Mouse (Mus musculus) 3T3-L1 (cell line): ENCODE data around the gene Clec10a.

ENCODE experiments used
- DNase-seq: peaks from one replicate; pipeline ENCODE4 v3.0.0-alpha.2; 2015; ENCODE audit warnings: low read depth, low spot score

Clec10a gene

DNA sequence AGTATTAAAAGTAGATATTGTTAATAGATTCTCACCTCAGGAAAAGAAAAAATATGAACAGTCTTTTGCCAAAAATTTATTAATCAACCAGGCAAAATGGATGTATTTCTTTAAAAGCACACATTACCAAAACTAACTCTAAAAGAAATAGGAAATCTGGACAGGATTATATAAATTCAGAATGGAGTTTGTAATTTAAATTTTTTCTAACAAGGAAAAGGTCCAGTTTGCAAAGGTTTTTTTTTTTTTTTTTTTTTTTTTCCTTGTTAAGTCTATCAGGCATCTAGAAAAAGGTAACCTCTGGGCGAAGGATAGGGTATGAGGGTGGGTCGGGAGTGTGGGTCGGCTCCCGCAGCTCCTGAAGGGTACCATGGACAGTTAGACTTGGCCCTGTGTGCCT, 24.5 kb downstream of the Clec10a start:
- no peak for DNase-seq

DNA sequence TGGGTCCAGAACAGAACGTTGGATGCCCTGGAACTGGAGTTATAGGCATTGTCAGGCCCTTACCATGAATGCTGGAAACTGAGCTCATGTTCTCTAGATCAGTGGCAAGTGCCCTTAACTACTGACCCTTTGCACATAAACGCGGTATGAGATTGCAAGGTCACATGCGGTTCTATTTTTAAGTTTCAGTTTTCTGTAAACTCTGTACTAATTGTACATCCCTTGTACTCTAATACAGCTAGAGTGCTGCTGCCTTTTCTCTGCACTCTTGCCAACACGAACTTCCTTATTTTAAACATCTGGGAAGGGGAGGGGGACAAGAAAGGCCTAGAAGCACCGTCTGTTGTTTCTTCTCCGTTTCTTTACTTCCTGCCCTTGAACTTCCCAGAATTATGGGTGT, 29.1 kb downstream of the Clec10a start:
- DNase-seq = no peak

DNA sequence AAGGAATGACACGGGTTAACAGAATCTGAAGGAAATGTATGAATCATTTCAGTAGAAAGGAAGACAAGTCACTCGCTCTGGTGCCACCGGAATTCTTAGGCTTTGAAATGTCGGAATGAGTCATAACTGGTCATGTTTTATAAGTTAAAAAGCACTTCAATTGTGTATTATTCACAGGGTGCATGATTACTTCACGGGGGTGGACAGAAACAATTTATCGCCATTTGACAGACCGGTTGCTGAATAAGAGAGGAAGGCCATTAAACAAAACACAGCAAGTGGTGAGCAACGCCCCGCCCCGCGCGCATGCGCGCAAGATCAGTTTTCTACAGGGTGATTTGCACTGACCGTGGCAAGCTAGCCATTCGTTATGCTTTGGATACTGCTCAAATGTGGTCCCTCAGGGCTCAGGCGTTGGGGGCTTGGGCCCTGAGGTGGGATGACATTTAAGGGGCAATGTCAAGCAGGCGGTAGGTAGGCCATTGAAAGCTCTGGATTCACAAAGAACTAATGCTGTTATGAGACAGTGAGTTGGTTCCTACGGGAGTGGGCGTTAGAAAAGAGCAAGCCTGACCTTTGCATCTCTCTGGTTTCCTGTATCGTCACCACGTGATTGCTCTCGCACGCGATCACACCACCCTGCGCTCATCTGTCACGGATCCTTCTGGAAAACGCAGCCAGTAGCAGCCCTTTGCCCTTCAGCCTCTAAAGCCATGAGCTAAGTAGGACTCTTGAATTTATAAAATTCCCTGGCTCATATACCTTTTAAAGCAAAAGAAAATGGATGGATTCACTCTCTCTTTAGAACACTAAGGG, 33.5 kb downstream of the Clec10a start:
- peak; percentile 96 for DNase-seq

DNA sequence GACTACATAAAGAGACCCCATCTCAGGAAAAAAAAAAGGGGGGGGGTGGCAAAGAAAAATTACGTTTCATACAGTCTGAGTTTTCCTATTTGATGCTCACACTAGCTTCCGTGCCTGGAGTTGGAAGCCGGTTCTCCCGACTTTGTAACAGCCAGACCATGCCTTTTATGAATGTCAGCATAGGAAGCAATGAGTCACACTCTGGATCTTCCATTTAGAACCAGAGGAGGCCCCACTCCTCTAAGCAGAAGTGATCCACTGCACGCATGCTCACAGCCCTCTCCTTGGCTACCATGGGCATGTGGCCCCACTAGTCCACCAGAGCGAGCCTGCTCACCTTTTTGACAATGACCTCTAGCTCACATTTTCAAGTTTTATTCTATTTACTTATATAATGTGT, 35.2 kb downstream of the Clec10a start:
- peak; percentile 67 for DNase-seq

DNA sequence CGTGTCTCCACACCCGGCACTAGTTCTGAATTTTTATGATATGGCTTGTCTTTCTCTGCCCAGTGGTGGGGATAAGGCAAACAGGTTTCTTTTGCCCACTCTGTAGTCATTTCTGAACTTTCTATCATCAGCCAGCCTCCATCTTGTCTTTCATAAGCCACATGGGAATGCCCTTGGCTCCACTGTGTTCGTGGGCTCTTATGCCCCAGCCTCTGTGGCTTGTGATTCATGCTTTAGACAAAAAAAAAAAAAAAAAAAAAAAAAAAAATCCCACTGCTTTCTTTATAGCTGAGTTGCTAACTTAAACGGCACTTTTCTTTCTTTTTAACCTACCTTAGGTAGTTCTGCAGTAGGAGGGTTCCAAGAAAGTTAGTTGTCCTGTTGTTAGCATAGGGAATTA, 36.2 kb downstream of the Clec10a start:
- peak; percentile 89 for DNase-seq

DNA sequence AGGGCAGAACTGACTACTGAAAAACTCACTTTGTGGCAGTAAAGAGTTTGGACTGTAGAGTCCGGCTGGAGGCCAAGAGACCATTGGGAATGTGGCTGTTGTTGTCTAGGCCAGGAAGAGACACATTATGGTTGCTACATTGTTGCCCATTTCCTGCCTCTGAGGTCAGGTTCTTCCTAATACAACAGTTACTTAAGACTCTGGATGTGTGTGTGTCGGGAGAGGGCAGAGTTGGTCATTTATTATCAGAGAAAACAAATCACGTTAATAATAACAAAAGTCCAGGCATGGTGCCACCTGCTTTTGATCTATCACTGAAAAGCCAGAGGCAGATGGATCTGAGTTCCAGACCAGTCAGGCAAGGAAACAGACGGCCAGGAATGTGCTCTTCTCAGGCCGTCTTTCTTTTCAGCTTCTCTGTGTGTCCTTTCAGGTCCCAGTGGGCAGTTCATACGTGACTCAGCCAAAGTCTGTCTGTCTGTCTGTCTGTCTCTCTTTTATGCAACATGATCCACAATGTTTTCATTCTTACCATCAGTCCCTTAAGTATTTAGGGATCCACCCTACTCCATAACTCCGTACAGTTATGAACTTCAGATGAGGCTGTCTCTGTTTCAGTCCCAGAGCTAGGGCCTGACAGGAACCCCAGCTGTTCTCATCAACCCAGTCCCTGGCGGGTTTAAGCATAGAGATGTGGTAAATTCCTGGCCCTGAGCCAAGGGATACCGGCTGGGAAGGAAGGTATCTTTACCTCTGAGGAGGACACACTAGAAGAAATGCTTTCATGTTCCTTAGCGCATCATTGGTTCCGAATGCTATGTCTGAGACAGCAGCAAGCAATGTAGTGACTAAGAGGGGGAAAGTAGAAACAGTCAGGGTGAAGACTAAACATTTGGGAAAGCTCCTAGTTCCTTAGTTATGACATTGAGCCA, 37.6 kb downstream of the Clec10a start:
- DNase-seq = peak; percentile 83

DNA sequence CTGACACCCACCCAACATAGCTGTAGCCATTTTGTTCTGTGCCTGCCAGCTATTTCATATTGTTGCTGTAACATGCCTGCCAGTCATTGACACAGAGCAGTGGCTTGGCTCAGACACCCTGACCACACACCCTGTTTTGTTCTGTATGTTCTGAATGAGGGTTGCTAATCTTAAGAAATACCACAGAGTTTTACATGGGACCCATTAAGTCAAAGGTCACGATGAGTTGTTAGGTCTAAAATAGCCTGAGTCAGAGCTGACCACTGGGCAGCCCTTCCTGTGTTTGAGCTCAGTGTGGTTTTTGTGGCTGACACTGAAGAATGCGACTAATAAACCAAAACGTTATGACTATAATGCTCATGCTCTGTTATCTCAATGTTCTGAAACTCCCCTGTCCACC, 42.3 kb downstream of the Clec10a start:
- DNase-seq = peak; percentile 99

DNA sequence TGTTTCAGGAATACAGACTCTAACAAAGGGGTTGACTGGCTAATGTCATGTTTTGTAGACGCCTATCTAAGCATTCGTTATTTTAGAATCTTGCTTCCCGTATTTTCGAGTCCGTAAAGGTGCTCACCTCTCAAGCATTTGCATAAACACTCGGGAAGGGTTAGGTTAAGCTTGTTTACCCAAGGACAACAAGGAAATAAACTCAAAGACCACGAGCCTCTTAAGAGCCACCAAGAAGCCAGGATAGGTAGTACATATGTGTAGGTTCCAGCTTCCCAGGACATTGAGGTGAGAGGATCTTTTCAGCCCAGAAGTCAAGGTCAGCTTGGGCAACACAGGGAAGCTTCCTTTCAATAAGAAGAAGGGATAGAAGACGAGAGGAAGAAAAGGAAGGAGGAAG, 43.1 kb downstream of the Clec10a start:
- no peak for DNase-seq

DNA sequence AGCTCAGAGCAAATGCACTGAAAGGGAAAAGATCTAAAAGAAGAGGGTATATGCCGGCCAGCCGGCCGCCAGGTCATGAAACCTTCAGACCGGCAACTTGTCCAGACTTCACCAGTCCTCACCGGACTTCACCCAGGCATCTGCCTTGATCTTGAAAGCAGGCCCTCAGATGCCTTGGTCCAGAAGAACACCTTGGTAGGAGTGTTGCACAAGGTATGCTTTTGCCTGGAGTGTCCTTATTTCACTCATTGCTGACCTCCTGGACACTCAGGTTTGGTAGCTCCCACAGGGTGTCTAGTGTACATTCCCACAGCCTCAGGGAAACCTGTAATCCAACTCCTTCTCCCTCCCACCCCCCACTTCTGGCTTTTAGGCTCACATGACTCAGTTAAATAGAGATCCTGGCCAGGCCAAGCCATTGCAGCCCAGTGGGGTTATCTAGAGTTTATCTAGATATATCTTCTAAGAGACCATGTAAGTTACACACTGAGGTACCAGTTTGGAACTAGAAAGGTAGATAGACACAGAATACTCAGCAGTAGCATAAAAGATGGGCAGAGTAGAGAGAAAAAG, 44.1 kb downstream of the Clec10a start:
- peak; percentile 45 for DNase-seq

DNA sequence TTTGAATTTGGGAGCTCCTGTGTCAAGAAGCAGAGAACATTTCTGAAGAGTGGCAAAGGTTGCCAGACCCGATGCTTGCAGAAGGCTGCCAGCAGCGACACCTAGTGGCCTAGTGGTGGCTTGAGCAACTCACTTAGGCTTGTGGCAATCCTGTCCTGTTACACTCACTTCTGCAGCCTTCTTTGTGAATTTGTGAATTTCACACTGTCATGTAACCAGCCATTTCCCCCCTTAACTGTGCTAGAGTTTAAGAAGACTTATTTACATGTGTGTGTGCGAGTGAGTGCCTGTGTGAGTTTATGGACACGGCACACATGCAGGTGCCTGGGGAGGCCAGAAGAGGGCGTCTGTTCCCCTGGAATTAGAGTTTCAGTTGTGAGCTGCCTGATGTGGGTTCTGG, 45.7 kb downstream of the Clec10a start:
- peak; percentile 92 for DNase-seq

DNA sequence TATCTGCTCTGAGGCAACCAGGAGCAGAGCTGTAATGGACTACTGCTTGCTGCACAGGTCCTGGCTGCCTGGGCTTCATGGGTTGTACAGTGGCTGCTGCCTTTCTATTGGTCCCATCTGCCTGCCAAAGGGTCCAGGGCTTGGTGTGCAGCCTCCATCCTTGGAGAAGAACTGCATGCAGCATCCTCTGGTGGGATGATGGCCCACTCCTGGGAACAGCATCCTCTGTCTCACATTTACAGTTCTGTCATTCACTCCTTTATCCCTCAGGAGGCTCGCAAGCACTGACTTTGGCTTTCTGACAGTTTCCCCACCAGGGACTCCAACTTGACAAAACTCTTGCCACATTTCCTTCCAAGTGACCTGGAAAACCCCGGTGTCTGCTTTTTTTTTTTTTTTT, 50.8 kb downstream of the Clec10a start:
- no peak for DNase-seq

DNA sequence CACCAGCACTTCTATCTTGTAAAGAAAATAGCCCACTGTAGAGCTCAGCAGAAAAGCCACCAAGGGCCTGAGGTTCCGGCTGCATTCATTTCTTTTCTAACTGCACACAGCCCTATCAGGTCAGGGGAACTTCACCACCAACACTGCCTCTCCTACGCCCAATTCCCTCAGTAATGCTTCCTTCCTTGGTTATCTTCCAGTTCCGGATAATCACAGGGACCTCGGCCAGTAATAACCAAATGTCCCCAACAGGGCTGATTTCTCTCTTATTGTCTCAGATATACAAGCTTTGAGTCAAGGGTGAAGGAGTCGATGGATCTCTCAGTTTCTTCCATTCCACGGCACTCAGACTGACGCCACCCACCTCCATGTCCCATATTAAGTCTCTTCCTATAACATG, 51.3 kb downstream of the Clec10a start:
- no peak for DNase-seq

DNA sequence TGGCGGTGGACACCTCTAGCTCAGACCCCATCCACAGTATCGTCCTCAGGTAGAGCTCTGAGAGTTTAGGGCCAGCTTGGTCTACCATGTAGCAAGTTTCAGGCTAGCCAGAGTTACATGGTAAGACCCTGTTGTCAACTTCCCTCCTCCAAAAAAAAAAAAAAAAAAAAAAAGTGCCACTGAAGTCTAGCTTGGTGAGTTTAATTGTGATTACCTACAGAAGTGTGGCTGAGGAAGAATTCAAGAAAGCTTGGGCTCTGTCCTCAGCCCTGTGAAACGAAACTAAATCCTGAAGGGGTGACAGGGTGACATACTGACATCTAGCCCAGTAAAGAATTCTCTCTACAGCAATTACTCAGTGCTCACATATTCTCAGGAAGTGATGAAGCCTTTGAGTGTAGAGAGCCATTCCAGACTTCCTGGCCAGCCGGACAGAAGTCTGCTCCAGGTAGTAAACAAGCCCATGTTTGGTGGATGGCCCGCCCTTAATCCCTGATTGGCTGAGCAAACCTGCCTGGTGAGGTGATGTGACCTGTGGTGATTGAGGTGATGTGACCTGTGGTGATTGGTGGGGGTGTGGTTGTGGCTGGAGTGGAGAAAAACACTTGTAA, 52.9 kb downstream of the Clec10a start:
- peak; percentile 15 for DNase-seq

DNA sequence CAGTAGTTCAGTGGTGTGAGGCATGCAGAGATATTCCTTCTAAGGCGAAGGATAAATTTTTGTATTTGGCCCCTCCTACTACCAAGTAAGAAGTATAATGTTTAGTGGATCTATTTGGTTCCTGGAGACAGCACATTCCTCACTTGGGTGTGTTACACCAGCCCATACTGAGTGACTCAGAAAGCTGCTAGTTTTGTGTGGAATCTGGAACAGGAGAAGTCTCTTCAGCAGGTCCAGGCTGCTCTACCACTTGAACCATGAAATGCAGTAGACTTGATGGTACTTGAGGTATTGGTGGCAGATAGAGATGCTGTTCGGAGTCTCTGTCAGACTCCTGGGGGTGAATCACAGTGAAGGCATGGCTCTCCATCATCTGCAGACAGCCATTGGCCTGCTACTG, 54.7 kb downstream of the Clec10a start:
- DNase-seq = peak; percentile 89

DNA sequence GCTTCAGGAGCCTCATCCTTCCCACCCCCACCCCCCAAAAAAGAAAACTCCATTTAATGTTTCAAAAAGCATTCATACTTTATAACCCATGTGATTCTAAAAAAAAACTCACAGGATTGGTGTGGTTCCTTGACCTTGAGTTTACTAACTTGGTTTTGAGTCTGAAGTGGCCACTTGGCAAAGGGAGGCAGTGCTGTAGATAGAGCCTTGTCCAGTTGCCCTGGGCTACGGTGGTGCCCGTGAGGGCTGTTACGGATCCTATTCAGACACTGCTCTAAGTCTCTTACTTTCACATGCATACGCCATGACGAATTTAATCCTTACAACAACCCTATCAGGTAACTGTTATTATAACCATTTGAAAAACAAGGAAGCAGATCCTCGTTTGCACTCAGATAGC, 56.0 kb downstream of the Clec10a start:
- DNase-seq = no peak

DNA sequence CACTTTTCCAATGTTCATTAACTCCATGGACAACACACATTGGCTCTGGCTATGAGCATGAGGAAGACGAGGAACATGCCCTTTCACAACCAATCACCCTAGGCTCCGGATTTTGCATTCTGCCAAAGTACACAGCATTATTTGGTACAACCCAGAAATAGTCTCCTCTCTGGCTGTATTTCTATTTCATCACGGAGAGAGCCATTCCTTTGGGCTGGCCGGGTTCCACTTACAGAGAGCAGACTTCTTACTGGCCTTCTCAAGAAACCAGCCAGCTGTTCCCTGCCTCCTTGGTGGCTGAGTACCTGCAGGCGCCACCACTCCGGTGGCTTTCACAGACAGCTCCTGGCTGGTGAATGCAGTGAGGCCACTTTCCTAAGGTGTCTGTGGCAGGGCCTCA, 56.4 kb downstream of the Clec10a start, which contains the start of gene Slc16a11:
TSS of gene Slc16a11 (plus strand) at position 330 of the 400 bp plus-strand sequence.
- no peak for DNase-seq

DNA sequence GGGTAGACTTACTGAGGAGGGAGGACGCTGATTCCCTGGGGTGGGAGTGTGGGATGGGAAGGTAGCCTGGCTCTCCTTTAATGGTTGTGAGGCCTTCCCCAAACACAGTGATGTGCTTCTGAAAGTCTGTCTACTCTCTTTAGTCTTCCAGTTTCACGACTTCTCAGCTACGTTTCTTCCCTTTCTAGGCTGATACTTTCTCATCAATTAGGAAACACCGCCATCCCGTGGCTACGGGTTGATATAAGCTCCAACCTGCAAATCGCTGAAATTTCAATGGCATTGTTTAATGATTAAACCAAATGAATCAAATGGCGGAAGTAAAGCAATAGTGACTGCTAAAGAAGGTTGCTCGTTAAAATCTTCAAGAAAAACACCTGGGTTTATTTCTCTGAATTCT, 56.9 kb downstream of the Clec10a start:
- peak; percentile 90 for DNase-seq

DNA sequence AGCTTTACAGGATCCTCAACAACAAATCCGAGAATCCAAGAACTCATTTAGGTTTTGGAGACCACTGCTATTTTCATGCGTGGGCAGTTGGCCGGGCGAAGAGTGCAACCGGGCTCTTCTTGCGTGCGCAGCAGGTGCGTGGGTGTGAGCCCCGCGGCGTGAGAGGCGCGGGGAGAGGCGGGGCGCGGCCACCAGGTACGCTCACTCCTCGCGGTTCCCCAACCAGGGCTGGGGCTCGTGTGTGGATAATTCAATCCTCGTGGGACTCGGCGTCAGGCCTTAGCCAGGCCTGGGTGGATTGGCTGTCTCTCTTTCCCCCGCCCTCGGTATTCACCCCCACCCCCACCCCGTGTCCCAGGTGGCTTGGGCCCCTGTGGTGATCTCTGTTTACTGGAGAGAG, 57.7 kb downstream of the Clec10a start:
- no peak for DNase-seq

DNA sequence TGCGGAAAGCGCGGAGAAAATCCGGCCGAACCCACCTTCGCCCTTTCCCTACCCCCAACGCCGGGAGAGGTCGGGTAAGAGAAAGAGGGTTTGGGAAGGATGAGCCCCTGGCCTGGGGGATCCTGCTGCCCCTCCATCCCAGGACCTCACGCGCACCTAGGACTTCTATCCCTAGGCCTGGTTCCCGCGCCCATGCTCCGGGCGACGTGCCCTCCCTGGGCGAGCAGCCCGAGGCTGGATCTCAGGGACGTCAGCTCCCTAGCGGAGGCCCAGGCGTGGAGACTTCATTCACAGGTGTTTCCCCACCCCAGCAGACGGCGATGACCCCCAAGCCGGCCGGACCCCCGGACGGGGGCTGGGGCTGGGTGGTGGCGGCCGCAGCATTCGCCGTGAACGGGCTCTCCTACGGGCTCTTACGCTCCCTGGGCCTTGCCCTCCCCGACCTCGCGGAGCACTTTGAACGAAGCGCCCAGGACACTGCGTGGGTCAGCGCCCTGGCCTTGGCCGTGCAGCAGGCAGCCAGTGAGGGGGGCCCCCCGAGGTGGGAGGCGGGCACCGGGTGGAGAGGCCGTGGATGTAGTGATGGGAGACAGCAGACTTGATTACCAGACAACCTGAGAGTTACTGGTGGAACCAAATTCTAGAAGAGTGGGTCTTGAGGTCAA, 58.3 kb downstream of the Clec10a start:
- no peak for DNase-seq

DNA sequence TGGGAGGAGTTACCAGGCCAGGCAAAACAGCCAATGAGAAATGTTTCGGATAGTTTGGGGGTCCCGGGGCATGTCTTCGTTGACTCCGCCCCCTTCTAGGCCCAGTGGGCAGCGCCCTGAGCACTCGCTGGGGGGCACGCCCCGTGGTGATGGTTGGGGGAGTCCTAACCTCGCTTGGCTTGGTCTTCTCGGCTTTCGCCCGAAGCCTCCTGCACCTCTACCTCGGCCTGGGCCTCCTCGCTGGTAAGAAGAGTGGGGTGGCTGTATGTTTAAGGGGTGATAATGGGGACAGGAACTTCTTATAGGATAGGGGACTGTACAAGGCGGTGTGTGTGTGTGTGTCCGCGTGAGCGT, 58.8 kb downstream of the Clec10a start:
- no peak for DNase-seq

DNA sequence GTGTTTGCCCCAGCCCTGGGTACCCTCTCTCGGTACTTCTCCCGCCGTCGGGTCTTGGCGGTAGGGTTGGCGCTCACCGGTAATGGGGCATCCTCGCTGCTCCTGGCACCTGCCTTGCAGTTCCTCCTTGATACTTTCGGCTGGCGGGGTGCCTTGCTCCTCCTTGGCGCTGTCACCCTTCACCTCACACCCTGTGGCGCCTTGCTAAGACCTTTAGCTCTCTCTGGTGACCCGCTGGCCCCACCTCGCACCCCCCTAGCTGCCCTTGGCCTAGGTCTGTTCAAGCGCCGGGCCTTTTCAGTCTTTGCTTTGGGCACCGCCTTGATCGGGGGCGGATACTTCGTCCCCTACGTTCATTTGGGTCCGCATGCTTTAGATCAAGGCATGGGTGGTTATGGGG, 59.3 kb downstream of the Clec10a start:
- no peak for DNase-seq
